Mouse (Mus musculus) thymus, postnatal 14 days (tissue): Measurements from ENCODE around the gene Gja4.
A peak's percentile ranks its signal among the peaks of the same experiment; 100 is the strongest.

Experiments used
- DNase-seq: peaks from one replicate; pipeline ENCODE4 v3.0.0; 2021

Gja4 gene

GRCm38 (mm10) chr4:127323651-127324050, 9.8 kb upstream of the Gja4 start:
- no peak for DNase-seq

- peak; percentile 55 for DNase-seq
Measured at GRCm38 (mm10) chr4:127319613-127320012, 5.8 kb upstream of the Gja4 start.

- no peak for DNase-seq
Measured at GRCm38 (mm10) chr4:127317143-127317542, 3.3 kb upstream of the Gja4 start.

DNA sequence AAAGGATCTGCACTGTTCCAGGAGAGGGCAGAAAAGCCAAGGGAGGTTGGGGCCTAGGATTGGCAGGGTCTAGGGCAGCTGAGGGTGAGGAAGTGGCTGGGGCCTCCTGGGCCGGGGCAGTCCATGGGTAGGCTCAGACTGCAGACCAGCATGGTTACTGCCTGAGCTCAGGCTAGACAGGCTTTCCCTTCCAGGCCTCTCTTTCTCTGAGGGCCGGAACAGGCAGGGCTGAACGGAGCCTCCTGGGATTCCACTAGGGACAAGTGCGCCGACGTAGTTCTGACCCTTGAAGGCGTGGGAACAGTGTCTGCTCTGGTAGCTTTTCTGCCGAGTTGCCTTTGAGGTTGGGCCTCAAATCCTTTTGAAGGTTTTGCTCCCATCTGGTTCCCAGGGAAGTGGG, 1.9 kb upstream of the Gja4 start:
- DNase-seq: no peak

DNA sequence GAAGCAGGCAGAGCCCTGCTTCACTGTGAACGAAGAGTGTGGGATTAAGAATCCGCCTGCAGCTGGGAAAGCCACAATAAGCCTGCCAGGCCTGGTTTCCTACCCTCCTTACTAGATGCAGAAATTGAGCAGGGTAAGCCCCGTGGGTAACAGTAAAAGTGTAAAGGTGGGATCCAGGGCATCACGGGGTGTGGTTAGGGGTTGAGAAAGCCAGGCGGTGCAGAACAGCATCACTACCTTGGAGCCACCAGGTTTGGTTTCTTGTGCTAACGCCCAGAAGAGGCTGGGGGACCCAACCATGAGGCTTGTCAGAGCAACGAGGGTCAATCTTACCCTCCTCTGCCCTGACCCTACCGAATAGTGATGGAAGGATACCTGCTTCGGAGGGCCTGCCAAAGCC, 746 bp upstream of the Gja4 start:
- DNase-seq: no peak

- DNase-seq: no peak
Measured at GRCm38 (mm10) chr4:127312349-127312748, 1.5 kb downstream of the Gja4 start.

- DNase-seq: no peak
Measured at GRCm38 (mm10) chr4:127311561-127311960, 2.3 kb downstream of the Gja4 start.

DNA sequence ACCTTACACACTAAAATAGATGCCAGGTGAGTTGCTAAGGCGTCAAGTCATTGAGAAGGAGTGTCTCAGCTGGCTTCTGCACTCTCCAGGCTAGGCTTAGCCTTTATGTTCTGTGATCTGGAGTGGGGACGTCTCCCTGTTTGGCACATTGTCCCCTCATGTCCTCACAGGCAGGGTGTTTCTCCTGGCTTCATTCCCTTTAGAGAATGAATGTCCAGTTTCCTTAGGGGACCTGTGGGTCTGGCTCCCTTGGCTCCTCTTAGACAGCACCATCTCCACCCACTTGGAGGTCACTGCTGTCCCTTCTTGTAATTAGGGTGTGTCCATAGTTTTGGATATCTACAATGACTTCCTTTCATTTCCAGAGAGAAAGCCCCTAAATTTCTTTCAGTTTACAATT, 6.9 kb downstream of the Gja4 start:
- DNase-seq: no peak

GRCm38 (mm10) chr4:127303796-127304195, 10.0 kb downstream of the Gja4 start:
- no peak for DNase-seq

DNA sequence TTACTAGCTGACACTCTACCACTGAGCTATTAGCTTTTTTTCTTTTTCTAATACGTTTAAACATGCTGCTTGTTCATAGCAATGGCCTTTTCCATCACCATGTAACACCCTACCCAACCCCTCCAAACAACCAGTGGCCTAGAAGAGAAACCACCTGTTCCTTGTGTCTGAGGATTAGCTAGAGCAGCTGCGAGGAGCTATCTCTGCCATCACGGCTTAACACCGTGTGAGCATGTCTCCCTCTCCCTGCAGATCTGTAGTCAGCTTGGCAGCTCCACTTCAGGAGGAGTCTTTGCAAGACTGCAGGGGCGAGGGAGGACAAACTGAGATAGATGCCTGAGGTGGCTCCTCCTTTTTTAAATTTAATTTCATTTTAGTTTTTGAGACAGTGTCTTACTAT, 13.3 kb downstream of the Gja4 start:
- DNase-seq: no peak

GRCm38 (mm10) chr4:127292631-127293030, 21.2 kb downstream of the Gja4 start:
- DNase-seq: no peak

- DNase-seq: no peak
Measured at GRCm38 (mm10) chr4:127289039-127289548, 24.7 kb downstream of the Gja4 start.

GRCm38 (mm10) chr4:127286907-127287306, 26.9 kb downstream of the Gja4 start:
- DNase-seq: no peak

- no peak for DNase-seq
Measured at GRCm38 (mm10) chr4:127279241-127279640, 34.6 kb downstream of the Gja4 start.

DNA sequence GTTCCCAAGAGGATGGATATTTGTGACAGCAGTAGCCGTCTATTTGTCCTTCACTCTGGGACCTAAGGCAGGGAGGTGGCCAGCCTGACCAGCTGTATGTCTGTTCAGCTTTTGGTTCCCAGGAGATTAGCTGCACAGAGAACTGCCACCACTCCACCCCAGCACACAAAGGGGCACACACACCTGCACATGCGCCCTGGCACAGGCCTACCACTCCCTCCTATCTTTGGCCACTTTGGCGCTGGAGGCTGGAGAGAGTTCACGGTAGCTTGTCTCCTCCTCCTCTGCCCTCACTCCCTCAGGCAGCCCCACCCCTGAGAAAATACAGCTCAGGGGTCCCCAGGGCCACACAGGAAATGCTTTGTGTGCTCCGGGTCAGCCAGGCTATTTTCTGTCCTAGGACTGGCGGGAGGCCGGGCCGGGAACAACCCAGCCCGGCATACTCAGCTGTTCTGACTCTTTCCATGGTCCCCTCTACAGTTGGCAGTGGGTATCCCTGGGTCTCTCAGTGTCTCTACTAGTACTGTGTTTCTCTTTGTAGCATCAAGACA, 35.3 kb downstream of the Gja4 start:
- DNase-seq: no peak

DNA sequence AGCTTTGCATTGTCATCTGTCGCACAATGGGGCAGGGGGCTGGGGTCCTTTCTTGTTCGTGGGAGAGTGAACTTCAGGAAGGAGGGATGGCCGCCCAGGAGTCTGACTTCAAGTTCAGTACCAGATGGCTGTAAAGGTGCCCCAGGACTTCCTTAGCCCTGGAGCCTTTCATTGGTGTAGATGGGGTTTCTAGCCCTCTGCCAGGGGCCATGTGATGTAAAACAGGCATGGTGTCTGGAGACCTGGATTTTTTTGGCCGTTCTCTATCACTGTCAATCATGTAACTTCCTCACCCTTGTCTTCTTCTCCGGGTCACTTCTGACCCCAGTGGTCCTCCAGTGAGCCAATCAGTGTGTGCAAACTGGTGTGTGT, 49.7 kb downstream of the Gja4 start:
- DNase-seq: no peak

DNA sequence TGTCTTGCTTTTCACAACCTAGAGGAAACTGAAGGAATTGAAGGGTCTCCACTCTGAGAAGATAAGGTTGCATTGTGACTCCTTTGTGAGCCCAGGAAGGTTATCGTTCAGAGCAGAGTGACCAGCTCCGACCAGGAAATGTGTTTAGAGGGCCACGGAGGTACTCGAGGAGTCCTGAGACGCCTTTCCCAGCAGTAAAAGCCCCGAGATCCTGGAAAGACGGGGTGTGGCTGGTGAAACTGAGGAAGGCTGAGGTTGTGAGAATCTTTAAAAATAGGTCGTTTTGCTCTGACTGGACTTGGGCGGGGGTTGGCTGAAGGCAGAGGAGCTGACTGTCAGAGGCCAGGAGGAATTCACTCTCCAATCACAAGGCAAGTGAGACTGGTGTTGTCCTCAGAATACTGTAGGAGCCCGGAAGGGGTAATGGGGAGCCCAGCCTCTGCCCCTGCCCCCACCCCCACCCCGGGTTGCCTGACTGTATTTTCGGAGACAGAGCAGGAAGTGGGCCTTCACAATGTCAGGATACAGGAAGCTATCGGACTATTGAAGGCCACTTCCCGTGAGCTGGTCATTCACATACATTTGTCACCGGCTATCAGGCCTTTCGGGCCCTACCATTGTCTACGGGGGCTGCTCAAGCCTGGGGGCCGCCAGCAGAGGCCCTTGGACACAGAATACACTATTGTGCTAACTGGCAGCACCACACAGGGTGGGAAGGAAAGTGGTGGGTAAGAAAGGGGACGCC, 50.2 kb downstream of the Gja4 start:
- DNase-seq: no peak

DNA sequence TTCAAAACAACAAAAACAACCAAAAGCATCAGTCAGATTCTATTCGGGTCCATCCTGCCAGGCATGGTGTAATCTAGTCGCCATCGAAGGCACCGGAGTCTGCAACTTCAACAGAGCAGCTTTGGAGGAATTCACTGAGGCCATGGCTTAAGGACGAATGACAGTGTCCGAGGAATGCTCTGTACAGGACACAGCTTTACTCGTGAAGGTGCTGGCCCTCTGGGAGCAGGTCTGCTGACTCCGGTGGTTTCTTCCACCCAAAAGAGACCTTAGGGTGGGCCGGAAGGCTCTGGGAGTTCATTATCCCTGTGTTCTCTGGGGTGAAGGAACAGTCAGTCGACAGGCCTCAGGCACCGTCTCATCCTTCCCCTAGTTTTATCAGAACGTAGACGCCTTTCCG, 52.2 kb downstream of the Gja4 start:
- no peak for DNase-seq
